Mouse (Mus musculus): ENCODE results near the gene Cyp2c67. TPM values are rescaled to one million over a fixed set of nuclear protein-coding genes. Genes with fewer than 3 reads are reported as not detected.
"Not testable (repeated sequence)": the region's sequence is repeated elsewhere in the genome, so short reads cannot be mapped to it uniquely, and the experiment has no call there.

Cyp2c67 gene
- total RNA-seq (2021) = not detected
- long read RNA-seq = 0 reads

DNA sequence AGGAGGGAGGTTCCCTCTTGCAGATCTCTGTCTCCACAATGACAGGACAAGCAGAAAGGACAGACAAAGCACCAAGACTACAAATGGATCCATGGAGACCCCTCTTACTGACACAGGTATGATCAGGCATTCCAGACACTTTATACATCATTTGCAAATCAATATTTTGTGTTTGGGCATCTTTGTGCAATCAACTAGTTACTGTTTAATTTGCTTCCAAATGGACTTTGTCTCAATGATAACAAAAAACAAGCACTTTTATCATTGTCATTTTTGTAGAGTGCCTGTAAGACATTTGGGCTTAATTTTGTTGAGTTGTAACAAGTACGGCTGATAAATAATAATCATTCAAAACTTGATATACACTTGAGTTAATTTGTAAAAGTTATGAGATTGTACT lies at the start of gene Cyp2c67:
Gene Cyp2c67, minus strand, starts transcription at position 114 of the 400 bp plus-strand sequence.
- no peak for DNase-seq (ENCODE audit: low spot score in 2 of 2)

DNA sequence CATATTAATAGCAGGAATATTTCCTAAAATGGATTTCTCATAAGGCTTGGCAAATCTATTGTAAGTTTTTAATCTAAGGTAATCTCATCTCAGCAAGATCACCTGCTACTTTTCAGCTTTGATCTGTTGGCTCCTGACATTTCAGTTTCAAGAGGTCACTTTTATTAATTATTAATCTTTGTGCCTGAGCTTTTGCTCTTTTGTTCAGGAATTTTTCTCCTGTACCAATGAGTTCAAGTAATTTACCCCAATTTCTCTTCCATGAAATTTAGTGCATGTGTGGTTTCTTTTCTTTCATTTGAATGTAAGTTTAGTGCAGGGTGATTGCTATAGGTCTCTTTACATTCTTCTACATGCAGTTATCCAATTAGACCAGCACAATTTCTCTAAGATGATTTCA lies 16.8 kb upstream of the Cyp2c67 start:
- not testable (repeated sequence) for DNase-seq (ENCODE audit: low spot score in 2 of 2)

DNA sequence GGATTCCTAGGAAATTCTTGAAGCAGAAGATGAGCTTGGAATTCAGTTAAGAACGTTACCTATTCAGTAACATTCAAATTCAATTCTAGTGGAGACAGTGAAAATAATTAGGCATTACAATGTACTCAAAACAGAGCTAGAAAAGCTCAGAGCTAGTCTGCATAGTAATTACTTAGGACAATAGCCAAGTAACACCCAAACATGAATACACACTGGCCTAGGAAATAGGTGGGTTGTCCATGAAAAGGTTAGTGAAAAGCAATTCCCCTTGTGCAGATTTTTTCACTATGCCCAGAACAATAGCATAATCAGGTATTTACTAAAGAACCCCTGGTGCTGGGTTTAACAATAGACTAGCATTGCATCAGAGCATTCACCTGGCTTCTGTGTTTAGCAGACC lies 3.5 kb upstream of the Cyp2c67 start:
- DNase-seq (ENCODE audit: low spot score in 2 of 2) = no peak

DNA sequence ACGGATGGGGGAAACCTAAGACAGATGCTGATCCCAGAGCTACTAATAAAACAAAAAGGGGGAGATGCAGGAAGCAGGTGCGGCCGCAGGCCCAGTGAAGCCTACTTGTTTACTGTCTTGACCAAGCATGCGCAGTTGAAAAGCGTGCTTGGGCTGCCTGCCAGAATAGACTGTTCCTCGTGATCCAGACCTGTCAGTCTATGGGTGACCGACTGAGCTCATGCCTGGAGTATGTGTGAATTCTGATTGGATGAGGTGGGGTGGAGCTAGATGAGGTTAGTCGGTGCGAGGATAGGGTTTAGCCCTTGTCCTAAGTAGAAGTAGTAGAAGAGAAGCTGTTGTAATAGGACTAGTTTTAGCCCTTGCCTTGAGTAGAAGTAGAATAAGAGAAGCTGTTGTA lies 1.3 kb downstream of the Cyp2c67 start:
- no peak for DNase-seq (ENCODE audit: low spot score in 2 of 2)

DNA sequence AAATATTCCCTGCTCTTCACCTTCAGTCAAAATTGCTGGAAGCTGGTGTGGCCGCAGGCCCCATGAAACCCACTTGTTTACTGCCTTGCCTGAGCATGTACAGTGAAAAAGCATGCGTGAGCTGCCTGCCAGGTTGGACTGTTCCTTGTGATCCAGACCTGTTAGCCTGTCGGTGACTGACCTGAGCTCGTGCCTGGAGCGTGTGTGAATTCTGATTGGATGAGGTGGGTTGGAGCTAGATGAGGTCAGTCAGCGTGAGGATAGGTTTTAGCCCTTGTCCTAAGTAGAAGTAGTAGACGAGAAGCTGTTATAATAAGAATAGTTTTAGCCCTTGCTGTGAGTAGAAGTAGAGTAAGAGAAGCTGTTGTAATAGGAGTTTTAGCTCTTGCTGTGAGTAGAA lies 4.3 kb downstream of the Cyp2c67 start:
- DNase-seq (ENCODE audit: low spot score in 2 of 2) = not testable (repeated sequence)

Other genes with a start within 250 kb of the Cyp2c67 start
- gene Cyp2c38, start 186.0 kb downstream of the Cyp2c67 start, total RNA-seq (2021) = not detected
- gene Cyp2c39, start 138.2 kb downstream of the Cyp2c67 start, total RNA-seq (2021) = not detected
- not detected for gene Cyp2c68, start 92.0 kb upstream of the Cyp2c67 start, total RNA-seq (2021)
- not detected for gene Cyp2c40, start 163.8 kb upstream of the Cyp2c67 start, total RNA-seq (2021)
- gene Cyp2c69, start 237.7 kb upstream of the Cyp2c67 start, total RNA-seq (2021) = not detected